Mouse (Mus musculus): Measurements from ENCODE around the gene Fgf12.

- no peak for TF ChIP-seq CTCF (IDR thresholded peaks at IDR 0.05; ENCODE audit: low read depth)
- no peak for TF ChIP-seq EP300 (IDR thresholded peaks at IDR 0.05; ENCODE audit: low read depth)
These were observed 536.9 kb downstream of the Fgf12 start for GRCm38 (mm10) chr16:28215930-28216329.

All from liver, embryonic 14.5 days (tissue).